Mouse (Mus musculus) MEL (cell line): ENCODE measurements around the gene Eid3. TPM values are rescaled to one million over a fixed set of nuclear protein-coding genes. Genes with fewer than 3 reads are reported as not detected.

Source experiments
- polyA plus RNA-seq, 2 experiments: library from polyadenylated mRNA; stranded (reverse) in 1 of 2; unstranded in 1 of 2; fragments of >175 nt in 1 of 2; fragments of >200 nt in 1 of 2; gene quantifications; 2 replicates each; pipeline versions ENCODE4 v1.2.1 to v1.2.4; 2012; ENCODE audit warnings: low replicate concordance in 2 of 2, low read depth in 1 of 2; ENCODE audit not compliant: insufficient read length in 2 of 2, insufficient read depth in 1 of 2, missing spikeins in 1 of 2
- total RNA-seq: library from RNA; depleted of rRNA; stranded (reverse); fragments of 300-350 nt; gene quantifications from 2 replicates; pipeline ENCODE4 v1.2.3, GENCODE M21; 2012; rRNA removed

Eid3 gene
- total and polyA plus RNA-seq, 3 experiments: 1.2 to 1.3 TPM; not detected in 1

Other genes starting within 250 kb of the Eid3 start
- 29.0 and 33.1 TPM in 2 replicates for gene 1190007I07Rik, start 243.4 kb upstream of the Eid3 start, total RNA-seq
- gene 1190007I07Rik, start 243.4 kb upstream of the Eid3 start, polyA plus RNA-seq: 100 to 1,000 TPM in 1 of 2 experiments, 10 to 100 TPM in 1; 49.7 to 823 TPM
- gene Tdg, start 236.8 kb upstream of the Eid3 start, total RNA-seq: 27.6 and 30.0 TPM in 2 replicates
- 10 to 100 TPM in 1 of 2 experiments, not detected in 1; 79.1 TPM for gene Tdg, start 236.8 kb upstream of the Eid3 start, polyA plus RNA-seq
- gene Glt8d2, start 176.0 kb upstream of the Eid3 start, total RNA-seq: 0.15 and 0.23 TPM in 2 replicates
- under 1 TPM in 1 of 2 experiments, not detected in 1; 0.54 TPM for gene Glt8d2, start 176.0 kb upstream of the Eid3 start, polyA plus RNA-seq
- gene Hcfc2, start 170.5 kb upstream of the Eid3 start, total RNA-seq: 21.0 and 22.9 TPM in 2 replicates
- 10 to 100 TPM in 1 of 2 experiments, not detected in 1; 20.9 TPM for gene Hcfc2, start 170.5 kb upstream of the Eid3 start, polyA plus RNA-seq
- gene Nfyb, start 102.5 kb upstream of the Eid3 start, total RNA-seq: 27.3 and 32.6 TPM in 2 replicates
- gene Nfyb, start 102.5 kb upstream of the Eid3 start, polyA plus RNA-seq: 10 to 100 TPM in 1 of 2 experiments, not detected in 1; 38.3 TPM
- gene Txnrd1, start 32.7 kb upstream of the Eid3 start, total RNA-seq: 91.6 and 102 TPM in 2 replicates
- gene Txnrd1, start 32.7 kb upstream of the Eid3 start, polyA plus RNA-seq: 100 to 1,000 TPM in 1 of 2 experiments, not detected in 1; 127 TPM
- 3.1 and 4.5 TPM in 2 replicates for gene Chst11, start 118.9 kb downstream of the Eid3 start, total RNA-seq
- gene Chst11, start 118.9 kb downstream of the Eid3 start, polyA plus RNA-seq: 10 to 100 TPM in 1 of 2 experiments, not detected in 1; 10.6 TPM